Mouse (Mus musculus): ENCODE measurements at regions not wholly inside any gene's neighbourhood (a gene's known extent, or its start where the extent isn't known, plus 50 kb on each side); places are given as distances from the start of the nearest gene placed in this dataset.

GRCm38 (mm10) chr7:135870981-135871380 is 154.8 kb upstream of the Mki67 start:
- Histone ChIP-seq H3K36me3 (no peaks in the 10 kb centered on the region), H3K27ac (no peak overlapping the region), H3K4me1 (no peaks in the 10 kb centered on the region), H3K4me3 (no peak overlapping the region), H3K9me3 (no peaks in the 10 kb centered on the region), H3K27me3 (ENCODE audit: insufficient read depth, poor library complexity, severe bottlenecking) (no peaks in the 10 kb centered on the region)
- WGBS: 74% methylated on average over 6 of the region's 6 CpGs
- DNase-seq (ENCODE audit: low spot score): no peak

DNA sequence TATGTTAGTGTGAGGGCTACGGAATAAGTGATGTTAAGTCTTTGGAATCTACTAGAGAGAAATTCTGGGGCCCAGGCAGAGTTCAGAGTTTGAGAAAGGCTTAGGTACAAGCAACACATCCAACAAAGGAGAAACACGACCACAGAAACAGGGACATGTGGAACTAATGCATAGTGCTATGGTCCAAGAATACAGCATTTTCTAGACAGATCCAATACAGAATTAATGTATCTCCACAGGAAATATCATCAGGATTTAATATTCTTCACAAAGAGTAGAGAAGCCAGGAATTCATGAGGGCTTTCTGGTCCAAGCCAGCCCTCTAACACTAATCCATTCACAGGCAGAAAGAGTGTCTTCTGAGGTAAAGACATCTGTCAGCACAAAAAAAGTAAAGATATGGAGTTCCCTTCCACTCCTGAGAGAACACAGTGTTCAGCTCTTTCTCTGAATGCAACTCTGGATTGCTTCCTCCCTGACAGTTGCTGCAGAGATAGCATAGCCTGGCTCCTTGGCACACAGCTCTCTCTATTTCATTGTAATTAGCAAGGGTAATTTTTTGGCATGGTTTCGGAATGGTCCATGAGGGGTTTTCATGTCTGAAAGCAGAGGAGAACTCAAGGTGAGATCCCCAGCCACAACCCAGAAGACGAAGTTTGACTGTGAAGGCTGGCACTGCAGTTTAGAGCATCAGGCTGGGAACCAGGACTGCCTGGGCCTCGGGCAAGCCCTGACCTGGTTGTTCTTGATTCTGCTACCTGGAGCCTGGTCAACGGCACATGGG is 161.1 kb upstream of the Mki67 start:
- 0 out of 2 replicates have a peak, but pooled peaks cover 8% of the 10 kb centered on the region for H3K27me3 ChIP-seq (ENCODE audit: insufficient read depth, poor library complexity, severe bottlenecking)
- DNase-seq (ENCODE audit: low spot score): no peak
- H3K36me3 ChIP-seq: no peaks in the 10 kb centered on the region
- H3K27ac ChIP-seq: no peak overlapping the region
- no peak overlapping the region for H3K4me3 ChIP-seq
- 74% methylated on average over 6 of the region's 6 CpGs for WGBS
- 0 out of 2 replicates have a peak, but pooled peaks cover 4% of the 10 kb centered on the region for H3K4me1 ChIP-seq
- no peaks in the 10 kb centered on the region for H3K9me3 ChIP-seq

DNA sequence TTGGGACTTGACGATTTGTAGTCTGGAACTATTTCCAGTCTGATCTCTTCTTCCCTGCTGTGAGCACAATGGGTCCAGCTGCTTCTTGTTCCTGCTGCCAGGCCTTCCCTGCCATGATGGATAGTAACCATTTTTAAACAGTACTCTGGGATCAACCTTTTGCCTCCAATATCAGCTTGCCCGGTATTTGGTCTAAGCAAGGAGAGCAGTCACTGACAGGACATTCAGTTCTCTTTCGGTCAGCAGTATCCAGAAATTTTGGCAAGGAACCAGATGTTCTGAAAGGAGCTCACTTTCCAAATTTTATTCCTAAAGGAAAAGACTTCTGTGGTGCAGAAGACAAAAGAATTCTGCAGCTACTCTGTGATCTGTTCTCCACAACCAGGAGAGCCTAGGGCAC is 162.6 kb upstream of the Mki67 start:
- H3K36me3 ChIP-seq: no peaks in the 10 kb centered on the region
- WGBS: 70% methylated on average over 3 of the region's 3 CpGs
- H3K27ac ChIP-seq: no peak overlapping the region
- no peak overlapping the region for H3K4me3 ChIP-seq
- no peaks in the 10 kb centered on the region for H3K9me3 ChIP-seq
- H3K27me3 ChIP-seq (ENCODE audit: insufficient read depth, poor library complexity, severe bottlenecking): 0 out of 2 replicates have a peak, but pooled peaks cover 8% of the 10 kb centered on the region
- no peak for DNase-seq (ENCODE audit: low spot score)
- 0 out of 2 replicates have a peak, but pooled peaks cover 4% of the 10 kb centered on the region for H3K4me1 ChIP-seq

DNA sequence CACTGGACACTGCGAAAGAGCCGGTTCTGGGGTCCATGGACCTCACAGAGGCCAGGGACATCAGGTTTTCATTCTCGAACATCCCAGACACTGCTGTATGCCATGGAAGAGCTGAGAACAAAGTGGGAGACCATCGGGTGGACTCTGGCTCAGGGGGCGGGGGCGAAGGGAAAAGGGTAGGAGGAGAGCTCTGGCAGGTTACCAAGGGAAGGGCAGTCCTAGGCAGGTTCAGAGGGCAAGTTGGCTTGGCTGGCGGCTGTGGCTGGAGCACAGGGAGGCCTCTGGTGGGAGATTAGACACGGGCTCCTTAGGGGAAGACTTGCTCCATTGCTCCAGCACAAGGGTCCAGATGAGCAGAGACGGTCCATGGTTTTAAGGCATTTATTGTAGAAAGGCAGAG is 164.3 kb upstream of the Mki67 start:
- H3K4me3 ChIP-seq: no peak overlapping the region
- H3K36me3 ChIP-seq: no peaks in the 10 kb centered on the region
- H3K27me3 ChIP-seq (ENCODE audit: insufficient read depth, poor library complexity, severe bottlenecking): 0 out of 2 replicates have a peak, but pooled peaks cover 8% of the 10 kb centered on the region
- H3K4me1 ChIP-seq: 0 out of 2 replicates have a peak, but pooled peaks cover 4% of the 10 kb centered on the region
- DNase-seq (ENCODE audit: low spot score): no peak
- no peak overlapping the region for H3K27ac ChIP-seq
- WGBS: 92% methylated on average over 9 of the region's 9 CpGs
- H3K9me3 ChIP-seq: no peaks in the 10 kb centered on the region

DNA sequence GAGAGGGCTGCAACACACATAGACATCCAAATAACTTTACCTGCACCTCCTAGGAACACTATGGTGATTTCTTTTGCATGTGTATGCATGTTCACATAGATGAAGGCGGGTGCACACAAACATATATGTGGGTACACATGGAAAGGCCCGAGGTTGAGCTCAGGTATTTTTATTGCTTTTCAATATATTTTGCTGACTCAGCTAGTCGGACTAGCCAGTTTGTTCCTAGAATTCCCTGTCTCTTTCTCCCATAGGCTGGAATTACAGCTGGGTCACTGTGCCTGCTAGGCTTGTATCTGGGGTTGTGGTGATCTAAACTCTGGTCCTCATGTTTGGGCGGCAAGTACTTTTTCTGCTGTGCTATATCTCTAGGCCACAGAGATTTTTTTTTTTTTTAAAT is 166.1 kb upstream of the Mki67 start:
- WGBS: 90% methylated on average over 4 of the region's 4 CpGs
- Histone ChIP-seq H3K4me3 (no peak overlapping the region), H3K9me3 (no peaks in the 10 kb centered on the region), H3K4me1 (no peaks in the 10 kb centered on the region), H3K27me3 (ENCODE audit: insufficient read depth, poor library complexity, severe bottlenecking) (0 out of 2 replicates have a peak, but pooled peaks cover 17% of the 10 kb centered on the region), H3K36me3 (no peaks in the 10 kb centered on the region), H3K27ac (no peak overlapping the region)
- DNase-seq (ENCODE audit: low spot score): no peak

GRCm38 (mm10) chr7:135888598-135888997 is 172.4 kb upstream of the Mki67 start:
- Histone ChIP-seq H3K36me3 (no peaks in the 10 kb centered on the region), H3K27ac (peak overlapping the region; percentile 65), H3K27me3 (ENCODE audit: insufficient read depth, poor library complexity, severe bottlenecking) (0 out of 2 replicates have a peak, but pooled peaks cover 14% of the 10 kb centered on the region), H3K4me1 (peaks cover 17% of the 10 kb centered on the region), H3K4me3 (peak overlapping the region; percentile 38), H3K9me3 (no peaks in the 10 kb centered on the region)
- DNase-seq (ENCODE audit: low spot score): no peak
- WGBS: 26% methylated on average over 3 of the region's 3 CpGs

DNA sequence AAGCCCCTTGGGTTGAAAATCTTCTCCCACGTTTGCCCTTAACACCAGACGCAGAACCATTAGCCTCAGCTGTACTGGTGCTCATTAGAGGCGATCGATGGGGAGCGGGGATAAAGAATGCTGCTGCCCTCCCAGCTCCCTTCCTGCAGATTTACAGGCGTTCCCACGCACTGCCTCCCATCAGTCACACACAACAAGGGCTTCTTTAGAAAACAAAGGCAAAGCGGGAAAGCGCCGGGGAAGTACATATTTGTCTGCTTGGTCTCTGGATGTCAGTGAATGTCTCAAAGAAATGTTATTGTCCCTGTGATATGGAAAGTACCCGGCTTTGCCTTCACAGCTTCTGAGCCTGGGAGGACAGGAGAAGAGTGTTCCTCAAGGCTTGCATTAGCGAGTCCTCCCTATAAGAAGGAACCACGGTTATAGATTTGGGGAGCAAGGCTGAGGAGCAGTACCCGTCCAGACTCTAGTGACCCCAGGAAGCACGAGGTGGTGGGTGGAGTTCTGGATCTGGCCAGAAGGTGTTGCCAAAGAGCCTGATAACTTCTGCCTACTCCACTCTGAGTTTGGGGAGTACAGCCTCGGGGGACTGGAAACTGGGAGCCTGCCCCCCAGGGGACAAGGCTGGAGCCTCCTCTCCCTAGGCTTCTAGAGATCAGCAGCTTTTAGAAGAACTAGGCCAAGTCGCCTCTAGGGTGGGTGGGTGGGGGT is 173.0 kb upstream of the Mki67 start:
- Histone ChIP-seq H3K9me3 (no peaks in the 10 kb centered on the region), H3K36me3 (no peaks in the 10 kb centered on the region), H3K4me3 (peak overlapping the region; percentile 38), H3K27me3 (ENCODE audit: insufficient read depth, poor library complexity, severe bottlenecking) (0 out of 2 replicates have a peak, but pooled peaks cover 14% of the 10 kb centered on the region), H3K4me1 (peaks cover 17% of the 10 kb centered on the region), H3K27ac (peak overlapping the region; percentile 65)
- 13% methylated on average over 17 of the region's 17 CpGs for WGBS
- no peak for DNase-seq (ENCODE audit: low spot score)

GRCm38 (mm10) chr7:135898876-135899275 is 182.7 kb upstream of the Mki67 start:
- peaks cover 9% of the 10 kb centered on the region; the same call in 1 of the 2 replicates for H3K27me3 ChIP-seq (ENCODE audit: insufficient read depth, poor library complexity, severe bottlenecking)
- H3K9me3 ChIP-seq: no peaks in the 10 kb centered on the region
- H3K4me1 ChIP-seq: peaks cover 23% of the 10 kb centered on the region; the same call in 1 of the 2 replicates
- H3K36me3 ChIP-seq: no peaks in the 10 kb centered on the region
- no peak overlapping the region for H3K27ac ChIP-seq
- no peak for DNase-seq (ENCODE audit: low spot score)
- H3K4me3 ChIP-seq: no peak overlapping the region
- WGBS: 68% methylated on average over 2 of the region's 2 CpGs

GRCm38 (mm10) chr7:135899765-135900164 is 183.6 kb upstream of the Mki67 start:
- H3K9me3 ChIP-seq: no peaks in the 10 kb centered on the region
- H3K27ac ChIP-seq: no peak overlapping the region
- H3K4me3 ChIP-seq: no peak overlapping the region
- 83% methylated on average over 5 of the region's 5 CpGs for WGBS
- DNase-seq (ENCODE audit: low spot score): no peak
- H3K36me3 ChIP-seq: no peaks in the 10 kb centered on the region
- H3K4me1 ChIP-seq: peaks cover 23% of the 10 kb centered on the region; the same call in 1 of the 2 replicates
- H3K27me3 ChIP-seq (ENCODE audit: insufficient read depth, poor library complexity, severe bottlenecking): peaks cover 9% of the 10 kb centered on the region; the same call in 1 of the 2 replicates

DNA sequence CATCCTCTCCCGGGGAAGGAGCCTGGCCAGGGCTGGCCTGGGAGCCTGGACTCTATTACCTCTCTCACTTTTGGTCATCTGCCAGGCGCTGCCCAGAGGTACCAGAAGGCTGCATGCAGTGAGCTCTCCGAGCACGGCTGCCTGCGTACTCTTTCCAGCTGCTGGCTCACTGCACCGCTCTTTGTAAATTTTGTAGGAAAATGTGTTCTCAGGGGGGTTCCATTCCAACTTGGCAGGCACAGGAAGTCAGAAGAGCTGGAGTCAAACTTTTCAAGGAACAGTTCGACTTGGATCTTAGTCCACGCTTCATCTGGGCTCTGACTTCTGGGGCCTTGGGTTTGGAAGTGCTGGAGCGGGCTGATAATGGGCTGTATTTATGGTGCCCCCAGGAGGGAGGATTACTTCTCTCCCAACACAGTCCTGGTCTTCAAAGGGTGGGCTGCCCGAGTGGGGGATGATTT is 184.7 kb upstream of the Mki67 start:
- H3K4me3 ChIP-seq: no peak overlapping the region
- H3K27ac ChIP-seq: 0 out of 2 replicates have a peak overlapping the region, but pooled peaks have one; percentile 25
- no peaks in the 10 kb centered on the region for H3K9me3 ChIP-seq
- peaks cover 9% of the 10 kb centered on the region; the same call in 1 of the 2 replicates for H3K27me3 ChIP-seq (ENCODE audit: insufficient read depth, poor library complexity, severe bottlenecking)
- H3K36me3 ChIP-seq: no peaks in the 10 kb centered on the region
- DNase-seq (ENCODE audit: low spot score): peak; percentile 68
- WGBS: 30% methylated on average over 10 of the region's 10 CpGs
- peaks cover 23% of the 10 kb centered on the region; the same call in 1 of the 2 replicates for H3K4me1 ChIP-seq

DNA sequence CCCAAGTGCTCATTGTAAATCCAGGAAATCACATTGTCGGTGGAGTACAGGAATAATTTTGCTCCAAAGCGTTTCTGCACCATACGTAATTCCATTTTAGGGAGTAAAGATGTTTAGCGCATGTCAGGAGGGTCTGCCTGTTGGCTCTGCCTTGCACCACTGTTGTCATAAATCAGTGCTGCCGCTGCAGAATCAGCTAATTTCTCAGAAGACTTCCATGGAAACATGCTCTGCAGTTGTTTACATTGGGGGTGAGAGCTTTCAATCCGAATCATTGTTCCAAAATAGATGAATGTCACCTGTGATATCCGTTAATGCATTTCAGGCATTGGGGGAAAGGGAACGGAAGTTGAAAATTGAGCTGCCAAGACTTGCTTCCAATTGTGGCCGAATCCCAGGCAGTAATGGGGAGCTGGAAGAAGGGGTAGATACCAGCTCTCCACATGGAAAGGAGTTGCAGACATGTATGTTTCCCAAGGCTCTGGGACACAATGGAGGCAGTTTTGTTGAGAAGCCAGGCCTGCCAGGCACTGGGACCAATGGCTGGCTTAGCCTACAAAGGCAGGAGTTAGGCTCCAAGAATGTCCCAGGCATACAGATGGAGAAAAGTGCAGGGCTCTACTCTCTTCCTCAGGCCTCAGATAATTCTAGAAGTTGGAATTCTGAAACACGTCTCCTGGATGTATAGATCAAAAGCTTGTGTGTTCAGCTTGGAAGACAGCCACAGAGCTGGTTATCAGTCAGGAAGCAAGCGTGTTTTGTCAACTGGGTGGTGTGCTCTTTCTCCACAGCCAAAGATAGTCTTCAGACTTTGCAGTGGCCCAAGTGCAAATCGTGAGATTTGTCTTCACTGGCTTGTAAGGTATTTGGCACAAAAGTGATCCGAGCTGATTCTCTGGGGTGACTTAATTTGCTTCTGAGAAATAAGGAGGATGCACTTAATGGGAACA is 186.2 kb upstream of the Mki67 start:
- WGBS: 61% methylated on average over 13 of the region's 13 CpGs
- Histone ChIP-seq H3K27ac (no peak overlapping the region), H3K4me1 (peaks cover 23% of the 10 kb centered on the region; the same call in 1 of the 2 replicates), H3K27me3 (ENCODE audit: insufficient read depth, poor library complexity, severe bottlenecking) (peaks cover 9% of the 10 kb centered on the region; the same call in 1 of the 2 replicates), H3K9me3 (no peaks in the 10 kb centered on the region), H3K4me3 (no peak overlapping the region), H3K36me3 (no peaks in the 10 kb centered on the region)
- DNase-seq (ENCODE audit: low spot score): no peak

- DNase-seq (ENCODE audit: low spot score): no peak
- no peak overlapping the region for H3K4me3 ChIP-seq
These were observed 195.2 kb upstream of the Mki67 start for GRCm38 (mm10) chr7:135911376-135911775.

More at GRCm38 (mm10) chr7:135911376-135911775, 195.2 kb upstream of the Mki67 start:
- Histone ChIP-seq H3K27me3 (ENCODE audit: insufficient read depth, poor library complexity, severe bottlenecking) (no peaks in the 10 kb centered on the region), H3K36me3 (no peaks in the 10 kb centered on the region), H3K9me3 (no peaks in the 10 kb centered on the region), H3K27ac (no peak overlapping the region), H3K4me1 (no peaks in the 10 kb centered on the region)

Measured in heart, embryonic 10.5 days (tissue).